Mouse (Mus musculus) lung, postnatal 0 days (tissue): Measurements from ENCODE around the gene Arap1. TPM values are rescaled to one million over a fixed set of nuclear protein-coding genes. Genes with fewer than 3 reads are reported as not detected.

Experiments
- ATAC-seq: fragments of 200-750 bp; cut with Nextera tagmentation; 2 replicates; pipeline ENCODE4 v1.8.0; 2017; ENCODE audit warnings: moderate library complexity
- DNase-seq: peaks from one replicate; pipeline ENCODE4 v3.0.0-alpha.2; 2016; ENCODE audit warnings: low spot score
- H3K27ac ChIP-seq: fragments of 300-500 bp; sonication (generic); 2 replicates; pipeline ENCODE4 v1.5.1; 2014; ENCODE audit warnings: antibody characterized with exemption, mild to moderate bottlenecking, low read length, mixed read lengths
- H3K27me3 ChIP-seq: fragments of 300-500 bp; sonication (generic); replicated peaks from 2 replicates; pipeline ENCODE4 v1.6.1; 2014; ENCODE audit warnings: low read length, mixed read lengths; ENCODE audit not compliant: insufficient read depth
- H3K36me3 ChIP-seq: fragments of 300-500 bp; sonication (generic); 2 replicates; pipeline ENCODE4 v1.6.1; 2014; ENCODE audit warnings: low read length, mixed read lengths; ENCODE audit not compliant: insufficient read depth
- H3K4me1 ChIP-seq: fragments of 300-500 bp; sonication (generic); 2 replicates; pipeline ENCODE4 v1.6.1; 2014; ENCODE audit warnings: antibody characterized with exemption, low read depth, low read length, mixed read lengths; ENCODE audit not compliant: insufficient read depth
- H3K4me2 ChIP-seq: fragments of 300-500 bp; sonication (generic); replicated peaks from 2 replicates; pipeline ENCODE4 v1.6.1; 2014; ENCODE audit warnings: low read depth, mild to moderate bottlenecking, low read length, moderate library complexity, mixed read lengths
- H3K4me3 ChIP-seq: fragments of 300-500 bp; sonication (generic); 2 replicates; pipeline ENCODE4 v1.5.1; 2014; ENCODE audit warnings: low read depth, low read length
- H3K9ac ChIP-seq: fragments of 300-500 bp; sonication (generic); replicated peaks from 2 replicates; pipeline ENCODE4 v1.6.1; 2014; ENCODE audit warnings: low read depth, mild to moderate bottlenecking
- H3K9me3 ChIP-seq: fragments of 300-500 bp; sonication (generic); 2 replicates; pipeline ENCODE4 v1.6.1; 2016; ENCODE audit warnings: low read length, mixed read lengths
- CTCF ChIP-seq: IDR thresholded peaks from 2 replicates; pipeline ENCODE4 v1.5.1; 2016; ENCODE audit warnings: antibody characterized with exemption, mild to moderate bottlenecking
- EP300 ChIP-seq: IDR thresholded peaks from 2 replicates; pipeline ENCODE4 v1.6.1; 2016; ENCODE audit warnings: antibody characterized with exemption, mild to moderate bottlenecking, control low read depth
- WGBS: fragments of 180-500 bp; shearing (Covaris S2); extraction: QIAGEN DNeasy Blood & Tissue Kit; methylation state at CpG from one replicate; pipeline ENCODE4 v1.1.7; 2014; 5-methylcytosine and 5-hydroxymethylcytosine counted together
- polyA plus RNA-seq: library from polyadenylated mRNA; unstranded; fragments of >200 nt; fragmentation: Nextera tagmentation; extraction: Ambion mirVana; gene quantifications from 2 replicates; pipeline ENCODE4 v1.2.1, GENCODE M21; 2015

Arap1 gene
- polyA plus RNA-seq, 1 experiment from 2014 or later: 105 TPM

DNA sequence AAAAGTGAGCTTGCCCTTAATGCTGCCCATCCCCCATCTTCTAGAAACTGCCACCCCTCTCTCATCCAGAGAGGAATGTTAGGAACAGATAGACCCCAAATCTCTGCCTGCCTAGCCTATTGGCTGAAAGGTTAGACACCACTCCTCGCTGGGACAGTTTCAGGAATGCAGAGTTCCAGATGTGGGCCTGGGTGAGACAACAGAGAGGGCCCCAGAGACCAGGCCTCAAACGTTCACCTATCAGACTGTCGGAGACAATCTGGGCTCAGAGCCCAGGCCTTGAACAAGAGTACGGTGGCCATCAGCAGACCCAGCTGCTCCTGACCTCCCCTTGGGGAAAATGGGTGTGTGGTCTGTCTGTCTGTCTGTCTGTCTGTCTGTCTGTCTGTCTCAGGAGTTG is 45.1 kb downstream of the Arap1 start:
- peak; percentile 62 for DNase-seq
- Histone ChIP-seq H3K4me1 (peaks cover 8% of the 10 kb centered on the region; the same call in 1 of the 2 replicates), H3K4me2 (no peak overlapping the region), H3K9me3 (no peaks in the 10 kb centered on the region), H3K36me3 (peaks cover 38% of the 10 kb centered on the region), H3K27ac (peak overlapping the region; percentile 90), H3K9ac (no peak overlapping the region), H3K27me3 (no peaks in the 10 kb centered on the region), H3K4me3 (no peak overlapping the region)
- 0 out of 2 replicates have a peak, but pooled peaks have one; percentile 8 for ATAC-seq
- TF ChIP-seq EP300 (no peak), CTCF (no peak)
- 32% methylated on average over 4 of the region's 4 CpGs for WGBS

DNA sequence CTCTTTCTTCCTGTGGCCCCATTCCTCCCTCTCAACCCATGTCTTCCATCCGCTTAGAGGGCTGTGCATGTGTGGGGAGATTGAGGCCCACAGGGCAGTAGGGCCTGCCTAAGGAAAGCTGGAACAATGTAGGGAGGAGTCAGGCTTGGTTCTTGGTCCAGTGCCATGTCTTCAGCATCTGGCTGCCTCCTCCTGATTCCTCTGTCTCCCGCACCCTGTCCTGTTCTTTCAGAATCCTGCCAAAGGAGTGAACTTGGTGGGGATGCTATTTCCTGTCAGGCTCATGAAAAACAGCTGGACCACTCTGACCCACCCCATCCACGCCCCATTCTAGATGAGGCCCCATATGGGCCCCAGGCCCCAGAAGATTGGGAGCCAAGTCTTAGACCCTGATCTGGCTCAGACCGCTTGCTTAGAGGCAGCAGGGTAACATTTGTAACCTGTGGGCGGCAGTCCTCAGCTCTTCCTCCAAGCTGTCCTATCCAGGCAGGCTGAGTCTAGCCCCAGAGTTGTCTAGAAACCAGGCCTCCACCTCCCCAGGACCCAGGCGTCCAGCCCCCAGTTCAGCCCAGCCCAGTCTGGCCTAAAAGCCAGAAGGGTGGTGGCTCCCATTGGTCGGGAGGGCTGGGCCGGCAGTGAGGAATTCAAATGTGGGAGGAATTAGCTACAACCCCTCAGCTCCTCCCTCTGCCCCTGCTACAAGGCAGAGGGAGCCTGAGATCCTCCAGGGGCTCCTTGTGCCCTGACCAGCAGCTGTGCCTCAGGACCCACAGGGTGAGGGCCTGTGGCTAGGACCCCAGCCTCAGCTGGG is 46.0 kb downstream of the Arap1 start:
- peaks cover 40% of the 10 kb centered on the region for H3K36me3 ChIP-seq
- no peaks in the 10 kb centered on the region for H3K27me3 ChIP-seq
- H3K4me3 ChIP-seq: peak overlapping the region; percentile 29
- H3K9me3 ChIP-seq: no peaks in the 10 kb centered on the region
- 34% methylated on average over 8 of the region's 8 CpGs for WGBS
- ATAC-seq: peak; percentile 86
- H3K27ac ChIP-seq: peak overlapping the region; percentile 90
- H3K4me1 ChIP-seq: peaks cover 8% of the 10 kb centered on the region; the same call in 1 of the 2 replicates
- peak; percentile 95 for DNase-seq
- H3K4me2 ChIP-seq: peak overlapping the region; percentile 52
- TF ChIP-seq CTCF (no peak; the same call in 1 of the 2 replicates), EP300 (peak; percentile 27; the same call in 1 of the 2 replicates)
- H3K9ac ChIP-seq: peak overlapping the region; percentile 41; the same call in 1 of the 2 replicates

DNA sequence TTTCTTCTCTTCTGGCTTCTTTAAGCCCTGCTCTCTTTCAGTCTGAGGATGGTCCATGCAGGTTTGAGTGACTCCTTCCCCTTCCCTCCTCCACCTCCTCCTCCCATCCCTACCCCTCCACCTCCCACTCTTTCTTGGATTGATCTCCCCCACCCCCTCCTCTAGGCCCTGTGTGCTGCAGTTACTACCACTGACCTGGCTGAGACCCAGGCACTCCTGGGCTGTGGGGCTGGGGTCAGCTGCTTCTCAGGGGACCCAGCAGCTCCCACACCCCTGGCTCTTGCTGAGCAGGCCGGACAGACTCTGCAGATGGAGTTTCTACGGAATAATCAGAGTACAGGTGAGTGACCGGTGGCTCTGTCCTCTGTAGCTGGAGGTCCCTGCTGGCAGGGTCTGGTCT is 46.7 kb downstream of the Arap1 start:
- Histone ChIP-seq H3K4me3 (peak overlapping the region; percentile 29), H3K4me2 (peak overlapping the region; percentile 52), H3K36me3 (peaks cover 43% of the 10 kb centered on the region), H3K9ac (peak overlapping the region; percentile 41; the same call in 1 of the 2 replicates), H3K27ac (peak overlapping the region; percentile 90), H3K27me3 (no peaks in the 10 kb centered on the region), H3K4me1 (peaks cover 8% of the 10 kb centered on the region; the same call in 1 of the 2 replicates), H3K9me3 (no peaks in the 10 kb centered on the region)
- TF ChIP-seq EP300 (no peak), CTCF (no peak)
- DNase-seq (no peak), ATAC-seq (no peak)
- WGBS: 63% methylated on average over 3 of the region's 3 CpGs

DNA sequence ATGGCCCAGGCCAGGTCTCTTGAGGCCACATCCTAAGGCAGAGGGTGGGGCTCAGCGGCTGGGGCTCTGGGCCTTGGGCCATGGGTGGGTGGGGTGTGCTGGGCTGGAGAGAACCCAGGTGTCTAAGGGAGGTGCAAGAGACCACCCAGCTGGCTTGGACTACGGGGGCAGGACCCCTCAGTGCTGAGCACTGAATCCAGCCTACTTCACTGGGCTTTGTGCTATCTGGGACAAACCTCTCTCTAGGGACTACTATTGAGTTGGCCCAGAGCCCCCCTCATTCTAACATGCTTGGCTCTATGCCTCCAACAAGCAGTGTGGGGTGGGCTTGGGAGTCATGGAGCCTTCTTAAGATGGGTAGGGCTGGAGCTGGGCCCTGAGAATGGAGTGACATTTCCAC is 47.6 kb downstream of the Arap1 start:
- no peaks in the 10 kb centered on the region for H3K27me3 ChIP-seq
- WGBS: 55% methylated on average over 2 of the region's 2 CpGs
- peaks cover 8% of the 10 kb centered on the region; the same call in 1 of the 2 replicates for H3K4me1 ChIP-seq
- peak overlapping the region; percentile 52 for H3K4me2 ChIP-seq
- peak overlapping the region; percentile 29 for H3K4me3 ChIP-seq
- no peak overlapping the region for H3K9ac ChIP-seq
- peaks cover 48% of the 10 kb centered on the region for H3K36me3 ChIP-seq
- no peak for TF ChIP-seq CTCF
- no peak for TF ChIP-seq EP300
- H3K9me3 ChIP-seq: no peaks in the 10 kb centered on the region
- H3K27ac ChIP-seq: 0 out of 2 replicates have a peak overlapping the region, but pooled peaks have one; percentile 90
- DNase-seq (no peak), ATAC-seq (no peak)

DNA sequence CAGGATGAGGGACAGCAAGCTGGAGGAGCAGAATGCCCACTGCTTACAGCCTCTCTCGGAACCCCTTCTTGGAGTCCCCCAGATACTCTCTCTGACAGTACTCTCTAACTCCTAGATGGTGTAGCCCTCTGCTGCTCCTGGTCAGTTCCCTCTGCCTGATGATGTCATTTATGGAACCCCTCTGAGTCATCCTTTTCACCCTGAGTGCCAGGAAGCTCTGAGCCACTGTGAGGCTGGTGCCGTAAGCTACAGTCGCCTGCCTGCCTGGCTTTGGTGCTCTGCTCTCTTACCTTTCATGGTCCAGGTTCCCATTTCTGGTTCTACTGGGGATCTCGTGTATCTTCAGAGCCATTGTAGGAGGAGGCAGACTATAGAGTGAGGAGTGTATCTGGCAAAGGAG is 49.3 kb downstream of the Arap1 start:
- 80% methylated on average over 4 of the region's 4 CpGs for WGBS
- no peaks in the 10 kb centered on the region for H3K9me3 ChIP-seq
- TF ChIP-seq CTCF (no peak), EP300 (no peak)

DNA sequence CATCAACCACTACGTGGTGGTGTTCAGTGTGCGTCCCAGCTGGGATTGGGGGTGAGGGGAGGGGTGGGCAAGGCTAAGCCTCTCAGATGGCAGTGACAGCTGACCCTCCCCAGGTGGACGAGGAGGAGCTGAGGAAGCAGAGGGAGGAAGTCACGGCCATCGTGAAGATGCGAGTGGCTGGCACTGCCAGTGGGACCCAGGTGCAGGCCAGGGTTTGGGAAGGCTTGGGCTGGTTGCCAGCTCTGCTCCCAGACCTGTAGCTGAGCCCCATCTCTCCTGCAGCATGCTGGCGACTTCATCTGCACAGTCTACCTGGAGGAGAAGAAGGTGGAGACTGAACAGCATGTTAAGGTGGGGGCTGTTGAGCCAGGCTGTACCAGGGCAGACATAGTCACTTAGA is 53.6 kb downstream of the Arap1 start:
- ATAC-seq: no peak
- Histone ChIP-seq H3K4me2 (no peak overlapping the region), H3K27ac (no peak overlapping the region), H3K27me3 (no peaks in the 10 kb centered on the region), H3K4me3 (no peak overlapping the region), H3K9me3 (no peaks in the 10 kb centered on the region), H3K9ac (no peak overlapping the region), H3K36me3 (peaks cover 67% of the 10 kb centered on the region), H3K4me1 (no peaks in the 10 kb centered on the region)
- WGBS: 83% methylated on average over 7 of the region's 7 CpGs
- no peak for TF ChIP-seq CTCF
- no peak for TF ChIP-seq EP300
- no peak for DNase-seq

More for the DNA sequence above, 49.3 kb downstream of the Arap1 start:
- Histone ChIP-seq H3K4me2 (no peak overlapping the region), H3K9ac (no peak overlapping the region), H3K4me3 (no peak overlapping the region), H3K27me3 (no peaks in the 10 kb centered on the region), H3K27ac (no peak overlapping the region), H3K36me3 (peaks cover 61% of the 10 kb centered on the region), H3K4me1 (peaks cover 8% of the 10 kb centered on the region; the same call in 1 of the 2 replicates)
- ATAC-seq: no peak
- no peak for DNase-seq
